Mouse (Mus musculus) frontal cortex, adult (tissue): ENCODE measurements at regions not wholly inside any gene's neighbourhood (a gene's known extent, or its start where the extent isn't known, plus 50 kb on each side); places are given as distances from the start of the nearest gene placed in this dataset.
A peak's percentile ranks its signal among the peaks of the same experiment; 100 is the strongest.

ENCODE experiments used
- ATAC-seq: cut with Nextera tagmentation; 2 replicates; pipeline ENCODE4 v1.9.2; 2017; ENCODE audit warnings: mild to moderate bottlenecking, moderate library complexity, mixed read lengths; ENCODE audit not compliant: low TSS enrichment

DNA sequence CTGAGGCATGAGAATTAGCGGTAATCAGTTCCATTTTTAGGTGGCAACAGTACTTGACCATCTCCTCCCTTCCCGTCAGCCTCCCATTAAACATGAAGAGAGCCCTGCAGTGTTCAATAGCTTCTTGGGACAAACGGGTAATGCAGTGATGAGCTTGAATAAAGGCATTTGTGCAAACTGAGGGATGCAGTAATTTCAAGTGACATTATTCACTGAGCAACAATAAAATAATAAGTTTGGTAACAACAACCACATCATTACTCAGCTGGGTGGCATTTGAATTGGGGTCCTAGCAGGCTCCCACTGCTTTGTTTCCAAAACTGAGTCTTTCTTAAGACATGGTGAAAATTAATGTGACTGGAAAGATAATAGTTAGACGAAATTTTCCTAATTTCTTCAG lies 315.2 kb upstream of the C030005K15Rik start:
- no peak for ATAC-seq

DNA sequence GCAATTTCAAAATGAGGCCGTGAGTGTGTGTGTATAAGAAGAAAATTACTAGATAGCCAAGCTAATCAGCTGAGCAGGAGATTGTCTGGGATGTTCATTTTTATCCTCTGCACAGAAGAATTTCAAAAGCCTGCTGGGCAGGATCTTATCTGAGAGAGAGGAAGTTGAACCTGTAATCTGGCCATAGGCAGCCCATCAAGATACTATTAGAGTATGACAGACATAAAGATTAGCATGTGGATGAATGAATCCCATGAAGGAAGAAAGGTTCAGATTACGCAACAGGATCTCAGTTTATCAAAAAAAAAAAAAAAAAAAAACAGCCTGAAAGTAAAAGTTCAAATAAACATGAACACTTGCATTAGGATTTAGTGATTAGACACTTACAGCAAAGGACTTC lies 317.3 kb upstream of the C030005K15Rik start:
- no peak for ATAC-seq

DNA sequence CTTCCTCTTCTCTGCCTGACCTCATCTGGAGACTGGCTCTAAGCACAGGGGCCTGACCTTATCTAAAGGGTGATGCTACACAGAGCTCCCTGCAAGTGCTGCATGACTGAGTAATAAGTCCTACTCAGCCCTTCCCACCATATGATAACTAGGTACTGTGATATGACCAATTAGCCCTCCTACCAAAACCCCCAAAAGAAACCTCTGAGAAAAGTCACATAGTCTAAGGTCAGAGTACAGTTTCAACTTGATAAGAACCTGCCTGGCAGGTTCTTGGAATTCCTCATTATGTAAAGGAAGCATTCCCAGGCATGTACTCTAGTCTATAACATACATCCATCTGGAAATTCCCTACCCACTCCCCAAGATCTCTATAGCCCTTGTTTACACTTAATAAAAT lies 318.0 kb upstream of the C030005K15Rik start:
- no peak for ATAC-seq

DNA sequence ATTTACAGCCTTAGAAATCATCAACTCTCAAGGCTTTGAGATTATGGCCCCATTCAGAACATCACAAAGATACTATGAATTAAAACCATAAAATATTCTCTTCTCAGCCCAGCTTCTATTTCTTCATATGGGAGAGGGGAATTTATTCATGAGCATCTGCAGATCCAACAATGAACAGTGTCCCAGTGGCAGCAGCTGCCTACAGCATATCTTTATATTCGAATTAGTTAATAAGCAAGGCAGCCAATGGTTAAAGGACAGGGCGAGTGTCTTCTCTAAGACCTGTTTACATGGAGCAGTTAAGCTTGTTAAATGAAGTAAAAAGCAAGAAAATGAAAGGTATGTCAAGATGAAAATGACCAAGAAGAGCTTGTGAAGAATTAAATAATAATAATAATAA lies 346.9 kb upstream of the C030005K15Rik start:
- ATAC-seq, result no peak

DNA sequence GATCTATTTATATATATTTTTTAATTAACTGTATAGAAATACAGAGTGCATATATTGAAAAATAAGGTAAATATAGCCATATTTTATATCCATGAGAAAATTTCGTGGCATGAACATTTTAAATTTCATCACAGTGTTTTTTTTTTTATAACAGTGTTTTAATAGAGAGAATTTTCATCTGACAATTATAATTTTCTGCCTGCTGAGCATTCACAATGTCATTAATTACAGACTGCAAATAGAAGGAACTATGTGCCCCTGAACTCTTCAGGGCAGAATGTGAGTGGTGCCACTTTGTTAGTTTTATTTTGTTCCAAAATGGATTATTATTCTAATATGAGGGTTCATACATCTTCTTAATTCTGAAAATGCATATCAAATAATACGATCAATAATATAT lies 358.3 kb upstream of the C030005K15Rik start:
- ATAC-seq, result no peak

DNA sequence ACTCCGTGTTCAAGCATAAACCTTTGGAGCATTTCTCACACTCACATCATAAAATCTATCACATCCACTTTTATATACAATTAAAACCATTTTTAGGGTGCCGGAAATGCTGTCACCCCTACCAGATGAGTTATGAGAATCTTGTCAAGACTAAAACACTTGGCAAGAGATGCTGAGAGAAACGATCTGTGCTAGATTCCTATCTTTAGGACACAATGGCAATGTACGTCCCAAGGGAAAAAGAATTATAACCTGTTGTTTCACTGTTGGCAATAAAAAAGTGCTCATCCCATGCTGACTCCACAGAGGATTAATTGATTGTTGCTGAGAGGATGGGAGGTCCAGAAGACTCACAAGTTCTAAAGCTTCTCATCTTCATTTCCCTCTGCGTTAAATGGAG lies 389.7 kb upstream of the C030005K15Rik start:
- ATAC-seq, result no peak

DNA sequence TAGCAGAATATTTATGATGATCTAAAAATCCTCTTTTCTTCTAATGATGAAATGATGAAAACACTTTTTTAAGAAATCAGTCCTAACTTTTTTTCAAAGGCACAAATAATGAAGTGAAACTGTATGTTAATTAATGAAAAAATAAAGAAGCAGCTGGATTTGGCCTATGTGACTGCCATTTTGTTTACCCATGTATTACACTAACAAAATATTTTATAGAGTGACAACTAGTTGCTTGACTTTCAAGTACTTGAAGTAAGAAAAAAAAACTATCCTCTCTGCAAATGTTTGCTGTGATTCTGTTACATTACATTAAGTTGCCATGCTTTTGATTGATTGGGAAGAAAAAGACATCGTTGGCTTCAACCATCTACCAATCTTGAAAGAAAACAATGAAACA lies 399.2 kb upstream of the C030005K15Rik start:
- no peak for ATAC-seq

DNA sequence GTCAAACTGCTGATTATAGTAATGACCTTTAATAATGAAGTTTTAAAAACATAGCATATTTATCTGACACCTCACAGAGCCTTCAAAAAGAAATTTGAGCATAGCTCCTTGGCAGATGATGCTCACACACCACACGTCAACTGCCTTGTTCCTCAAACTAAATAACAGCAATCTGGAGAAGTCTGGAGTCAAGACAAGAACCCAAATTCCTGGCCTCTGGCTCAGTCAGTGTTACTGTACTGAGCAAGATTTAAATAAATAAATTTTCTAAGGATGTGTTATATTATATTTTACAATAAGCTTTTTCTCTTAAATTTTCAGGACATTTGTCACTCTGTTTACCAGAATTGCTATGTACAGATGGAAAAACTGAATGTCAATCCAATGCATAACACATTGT lies 408.5 kb upstream of the C030005K15Rik start:
- no peak for ATAC-seq

DNA sequence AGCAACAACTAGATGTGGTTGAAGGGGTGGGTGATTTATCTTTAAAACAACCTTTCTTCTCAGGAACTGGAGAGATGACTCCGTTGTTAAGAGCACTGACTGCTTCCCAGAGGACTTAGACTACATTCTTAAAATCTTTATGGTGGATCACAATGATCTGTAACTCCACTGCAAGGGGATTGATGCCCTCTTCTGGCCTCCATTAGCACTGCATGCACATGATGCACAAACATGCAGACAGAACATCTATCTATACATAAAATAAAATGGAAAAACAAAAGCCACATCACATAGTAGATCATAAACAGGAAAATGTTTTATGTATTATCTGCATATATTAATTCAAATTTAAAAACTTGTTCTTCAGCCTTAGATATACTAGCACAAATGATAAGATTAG lies 419.2 kb upstream of the C030005K15Rik start:
- ATAC-seq, result no peak

DNA sequence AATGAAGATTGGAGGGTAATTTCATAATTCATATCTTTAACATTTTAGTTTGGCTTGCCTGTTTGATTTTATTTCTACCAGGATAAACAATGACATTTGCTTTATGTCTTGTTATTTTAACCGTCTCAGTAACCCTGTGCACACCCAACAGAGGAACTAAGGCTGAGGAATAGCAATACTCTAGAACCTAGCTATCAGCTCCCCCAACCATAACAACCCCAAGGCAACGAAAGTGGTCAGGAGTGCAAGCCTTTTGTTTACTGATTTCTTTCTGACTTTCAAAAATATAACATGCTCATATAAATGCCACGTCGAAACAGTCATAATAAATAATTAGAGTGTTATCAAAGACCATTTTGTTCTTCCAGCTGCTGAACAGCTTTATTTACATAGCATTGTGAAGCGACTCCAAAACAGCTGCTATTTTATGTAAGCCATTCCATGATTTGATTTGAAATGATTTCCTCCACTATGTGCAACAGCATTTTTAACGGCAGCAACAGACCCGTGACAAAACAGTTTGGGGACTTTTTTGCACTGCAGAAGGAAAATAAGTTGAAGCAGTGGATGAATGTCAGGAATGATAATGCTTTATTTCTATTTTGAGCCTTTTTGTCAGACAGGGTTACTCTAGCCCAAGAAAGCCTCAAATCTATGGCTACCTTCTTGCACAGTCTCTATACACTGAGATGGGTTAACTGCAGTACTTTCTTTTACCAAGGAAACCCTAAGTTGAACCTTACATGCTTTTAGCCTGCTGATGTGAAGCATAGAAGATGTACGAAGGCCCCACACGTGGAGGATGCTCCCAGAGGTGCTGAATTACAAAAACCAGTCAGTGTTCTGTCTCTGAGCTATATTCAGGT lies 420.7 kb upstream of the C030005K15Rik start:
- no peak for ATAC-seq

DNA sequence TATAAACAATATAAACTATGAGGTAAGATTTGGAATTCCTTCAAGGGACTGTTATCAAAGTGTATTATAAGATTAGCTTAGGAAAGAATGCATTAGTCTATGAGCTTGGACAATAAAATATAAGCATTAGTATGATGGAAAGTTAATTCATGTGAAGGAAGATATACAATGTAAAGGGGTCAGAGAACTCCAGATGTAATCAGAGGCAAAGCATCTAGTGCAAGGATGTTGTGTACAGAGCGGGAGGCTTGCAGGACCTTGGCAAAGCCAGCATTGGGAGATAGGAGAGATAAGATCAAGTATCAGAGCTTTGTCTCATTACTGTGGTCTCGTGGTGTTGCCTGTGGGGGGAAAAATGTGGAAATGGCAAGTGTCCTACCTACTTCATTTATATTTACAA lies 429.4 kb upstream of the C030005K15Rik start:
- no peak for ATAC-seq

DNA sequence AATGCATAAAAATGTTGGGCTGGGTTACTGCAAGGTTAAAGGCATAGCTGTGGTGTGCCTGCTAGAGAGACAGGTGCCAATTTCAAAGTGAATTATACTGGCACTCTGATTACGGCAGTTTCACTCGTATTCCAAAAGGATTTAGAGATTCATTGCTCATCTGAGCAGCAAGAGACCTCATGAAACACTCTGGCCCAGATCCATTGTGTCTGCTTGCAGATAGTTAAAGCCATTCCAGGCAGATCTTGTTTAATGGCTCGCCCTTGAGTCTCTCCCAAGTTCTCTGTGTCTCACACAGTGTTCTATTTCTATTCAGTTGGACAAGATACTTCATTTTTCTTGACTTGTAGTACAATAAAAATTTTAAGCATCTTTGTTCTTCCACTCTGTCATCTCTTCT lies 459.1 kb upstream of the C030005K15Rik start:
- ATAC-seq, result no peak

DNA sequence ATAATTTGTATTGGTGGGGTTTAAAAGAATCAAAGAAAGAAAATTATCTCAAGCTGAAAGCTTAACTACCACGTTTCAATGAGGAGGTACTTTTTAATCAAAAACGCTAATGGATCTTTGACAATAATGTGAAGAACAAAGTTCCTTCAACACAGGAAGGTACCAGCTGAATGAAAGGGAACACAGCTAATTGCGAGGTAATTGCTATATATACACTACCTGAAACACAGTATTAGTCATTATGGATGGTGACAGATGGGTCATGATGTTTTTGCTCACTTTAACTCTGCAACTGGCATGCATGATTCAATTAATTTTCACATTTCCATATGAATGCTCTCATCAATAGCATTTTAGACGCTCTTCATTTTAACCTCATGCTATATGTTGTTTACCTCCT lies 470.3 kb upstream of the C030005K15Rik start:
- ATAC-seq, result no peak

DNA sequence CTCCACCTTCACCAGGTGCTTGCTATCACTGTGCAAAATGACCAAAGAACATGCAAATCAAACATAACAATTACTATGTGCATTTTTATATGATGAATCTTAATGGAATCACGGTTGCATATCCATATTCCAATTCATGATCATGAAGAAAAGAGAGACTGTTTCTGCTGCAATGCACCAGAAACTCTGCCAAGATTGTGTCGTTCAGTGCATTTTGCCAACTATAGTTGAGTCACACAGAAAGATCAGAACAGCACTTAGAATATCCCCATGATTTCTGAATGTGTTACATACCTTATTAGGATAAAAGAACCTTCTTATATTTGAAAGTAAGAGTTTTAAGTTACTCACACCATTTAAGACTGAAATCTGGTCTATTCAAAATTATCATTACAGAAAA lies 483.7 kb upstream of the C030005K15Rik start:
- peak; percentile 18; the same call in 1 of the 2 replicates for ATAC-seq

DNA sequence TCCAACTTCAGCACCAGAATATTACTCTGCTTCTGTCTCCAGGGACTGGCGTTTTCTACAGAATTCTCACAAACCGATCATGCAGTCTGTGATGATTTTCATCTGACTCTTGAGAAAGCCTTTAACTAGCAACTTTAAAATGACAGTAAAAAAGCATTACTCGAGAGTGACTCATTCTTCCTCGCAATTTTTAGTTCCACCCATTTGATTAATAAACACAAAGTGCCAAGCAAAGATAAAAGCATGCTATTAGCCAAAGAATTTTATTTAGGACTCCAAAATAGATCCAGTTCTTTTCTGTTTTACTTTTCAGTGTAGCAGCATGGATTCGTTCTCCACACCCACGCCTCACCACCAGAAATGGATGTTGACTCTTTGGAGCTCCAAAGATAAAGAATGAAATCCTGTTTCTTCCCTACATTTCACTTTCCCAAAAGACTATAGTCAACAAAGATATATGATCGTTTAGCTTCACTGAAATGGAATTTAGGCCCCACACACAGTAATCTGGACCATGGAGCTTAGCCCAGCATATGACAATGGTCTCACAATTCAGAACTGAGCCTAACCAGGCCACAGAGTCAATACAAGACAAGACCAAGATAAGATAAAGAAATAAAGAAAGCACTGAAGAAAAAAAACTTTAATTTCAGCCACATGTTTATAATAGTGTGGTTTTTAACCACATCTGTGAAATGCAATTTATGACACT lies 486.5 kb upstream of the C030005K15Rik start:
- ATAC-seq, result peak; percentile 83

DNA sequence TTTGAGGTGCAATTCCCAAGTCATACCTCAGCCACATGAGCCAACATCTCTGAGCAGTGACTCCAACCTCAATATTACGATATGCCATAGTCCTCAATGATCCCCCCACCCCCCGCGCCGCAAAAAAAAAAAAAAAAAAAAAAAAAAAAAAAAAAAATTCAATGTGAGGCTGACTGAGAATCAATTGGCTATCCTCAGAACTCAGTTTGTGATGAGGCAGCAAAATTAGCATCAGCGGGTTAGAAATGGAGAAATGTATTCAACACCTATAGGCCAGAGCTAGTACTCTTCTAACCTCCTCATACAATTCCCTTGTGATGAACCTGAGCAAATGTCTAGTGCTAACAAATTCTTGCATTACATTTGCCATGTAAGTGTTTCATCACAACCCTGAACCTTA lies 504.5 kb upstream of the C030005K15Rik start:
- no peak for ATAC-seq

DNA sequence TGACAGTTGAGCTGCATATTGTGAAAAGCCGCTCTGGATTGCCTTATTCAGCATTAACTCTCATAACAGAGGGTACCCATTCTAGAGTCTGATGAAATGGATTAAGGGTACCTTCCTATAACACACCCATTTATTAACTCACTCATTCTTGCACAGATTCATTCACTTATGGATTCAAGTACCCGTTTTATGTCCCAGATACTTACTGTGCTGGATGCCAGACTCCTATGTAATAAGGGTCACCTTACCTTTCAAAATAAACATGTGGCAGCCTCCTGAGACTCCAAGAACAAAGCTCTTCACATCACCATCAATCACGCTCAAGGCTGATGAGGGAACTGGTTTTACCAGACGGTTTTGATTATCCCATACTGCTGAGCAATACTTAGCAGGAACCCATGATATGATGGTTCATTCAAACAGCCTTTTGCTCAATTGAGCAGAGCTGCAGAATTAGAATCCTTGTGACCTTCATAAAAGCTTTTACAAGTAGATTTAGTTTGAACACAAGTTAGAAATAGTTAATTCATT lies 505.2 kb upstream of the C030005K15Rik start:
- no peak for ATAC-seq

DNA sequence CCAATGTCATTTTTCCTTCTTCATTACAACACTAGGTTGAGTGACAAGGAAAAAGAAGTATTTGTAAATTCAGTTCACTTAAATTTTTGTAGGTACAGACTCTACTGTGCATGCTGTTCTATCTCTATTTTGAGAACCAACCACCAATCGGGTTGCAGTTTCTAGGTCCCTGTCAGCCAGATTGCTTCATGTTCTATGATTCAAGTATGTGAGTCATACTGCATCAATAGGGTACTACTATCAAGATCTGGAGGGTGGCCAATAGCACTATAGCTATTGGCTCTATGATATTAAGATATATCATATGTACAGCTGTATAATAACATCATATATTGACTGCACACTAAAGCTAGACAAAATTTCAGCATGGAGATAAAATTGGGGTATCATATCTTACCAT lies 521.8 kb upstream of the C030005K15Rik start:
- no peak for ATAC-seq

DNA sequence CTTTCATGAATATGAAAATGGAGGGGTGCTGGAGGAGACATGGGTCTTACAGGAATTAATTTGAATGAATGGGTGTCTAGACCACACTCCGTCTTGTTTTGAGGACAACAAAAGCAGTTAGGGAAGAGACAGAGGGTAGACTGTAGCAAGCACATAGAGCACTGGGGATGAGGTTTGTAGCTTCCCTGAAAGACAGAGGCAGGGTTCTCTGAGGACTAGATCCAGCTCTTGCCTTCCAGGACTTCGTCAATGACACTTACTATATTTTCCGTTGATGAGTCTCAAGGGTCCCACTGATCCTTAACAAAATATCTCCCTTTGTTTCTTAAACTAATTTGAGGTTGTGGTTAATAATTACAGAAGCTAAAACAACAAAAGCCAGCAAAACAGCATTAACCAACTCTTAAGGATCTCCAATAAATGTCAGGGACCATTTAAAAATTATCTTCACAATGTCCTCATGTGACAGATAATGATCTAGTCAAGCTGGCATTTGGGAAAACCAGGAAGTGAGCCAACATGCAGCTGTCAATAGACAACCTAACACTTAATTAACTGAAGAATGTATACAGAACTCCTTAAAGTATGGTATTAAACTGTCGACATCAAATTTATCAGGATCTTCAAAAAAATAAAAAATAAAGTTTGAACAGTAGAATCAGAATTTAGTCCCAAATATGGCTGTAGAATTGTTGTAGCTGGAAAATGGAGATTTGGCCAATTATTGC lies 531.6 kb upstream of the C030005K15Rik start:
- ATAC-seq, result no peak

DNA sequence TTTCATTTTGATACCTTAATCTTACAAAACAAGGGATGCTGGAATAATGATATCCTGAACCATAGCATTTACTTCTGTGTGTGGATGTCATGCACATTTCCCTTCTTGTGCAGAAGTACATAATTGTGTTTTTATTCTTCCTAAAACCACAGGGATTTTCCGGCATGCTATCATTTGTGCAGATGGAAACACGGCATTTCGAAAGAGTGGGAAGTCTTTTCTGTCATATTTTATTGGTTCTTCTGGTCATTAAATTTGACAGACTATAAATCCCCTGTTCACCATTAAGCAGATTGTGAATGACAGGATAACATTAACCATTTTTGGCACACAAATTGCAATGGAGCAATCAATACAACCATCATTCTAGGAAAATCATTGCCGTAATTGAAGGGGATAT lies 532.7 kb upstream of the C030005K15Rik start:
- ATAC-seq, result no peak

DNA sequence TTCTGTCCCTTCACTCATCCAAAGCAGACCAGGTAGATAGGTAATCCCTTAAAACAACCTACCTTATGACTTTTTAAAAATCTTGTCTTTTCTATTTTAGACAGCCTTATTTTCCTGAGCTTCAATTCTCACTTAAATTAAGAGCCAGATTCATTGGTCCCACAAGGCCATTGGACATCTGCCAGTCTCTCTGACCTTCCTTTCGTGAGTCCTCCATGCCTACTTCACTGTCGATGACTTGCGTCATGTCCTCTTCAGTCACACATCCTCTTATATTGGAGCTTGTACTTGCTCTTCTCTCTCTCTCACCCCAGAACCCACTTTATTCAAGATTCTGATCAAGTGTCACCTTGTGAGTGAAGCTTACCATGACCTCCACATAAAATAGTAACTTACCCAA lies 542.0 kb upstream of the C030005K15Rik start:
- ATAC-seq, result no peak

DNA sequence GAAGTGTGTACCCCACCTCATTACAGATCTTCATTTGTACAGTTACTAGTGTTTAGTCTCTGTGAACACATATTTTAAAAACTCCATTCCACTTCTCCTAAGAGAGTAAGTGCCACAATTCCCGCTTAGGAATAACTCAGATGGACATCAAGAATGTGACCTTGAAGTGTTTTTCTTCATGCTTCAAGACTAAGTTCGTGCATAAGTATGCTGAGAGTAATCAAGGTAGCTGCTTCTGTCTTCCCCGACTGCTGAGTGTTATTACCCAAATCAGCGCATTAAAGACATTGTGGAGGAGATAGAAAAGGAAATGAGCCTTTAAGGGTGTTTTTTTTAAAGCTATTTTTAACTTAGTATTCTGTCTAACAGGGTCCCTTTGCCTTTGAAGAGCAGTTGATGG lies 565.1 kb upstream of the C030005K15Rik start:
- no peak for ATAC-seq
